Mouse (Mus musculus) skeletal muscle tissue, adult 2 months (tissue): ENCODE results near the gene Siae.

ENCODE experiments used
- DNase-seq: peaks from one replicate; pipeline ENCODE4 v3.0.0-alpha.2; 2012; ENCODE audit warnings: low read depth, low spot score

Siae gene

GRCm38 (mm10) chr9:37569231-37569835 lies 13.8 kb downstream of the Siae start:
- no peak for DNase-seq

- no peak for DNase-seq
Measured at GRCm38 (mm10) chr9:37572204-37572876, 16.8 kb downstream of the Siae start.

DNA sequence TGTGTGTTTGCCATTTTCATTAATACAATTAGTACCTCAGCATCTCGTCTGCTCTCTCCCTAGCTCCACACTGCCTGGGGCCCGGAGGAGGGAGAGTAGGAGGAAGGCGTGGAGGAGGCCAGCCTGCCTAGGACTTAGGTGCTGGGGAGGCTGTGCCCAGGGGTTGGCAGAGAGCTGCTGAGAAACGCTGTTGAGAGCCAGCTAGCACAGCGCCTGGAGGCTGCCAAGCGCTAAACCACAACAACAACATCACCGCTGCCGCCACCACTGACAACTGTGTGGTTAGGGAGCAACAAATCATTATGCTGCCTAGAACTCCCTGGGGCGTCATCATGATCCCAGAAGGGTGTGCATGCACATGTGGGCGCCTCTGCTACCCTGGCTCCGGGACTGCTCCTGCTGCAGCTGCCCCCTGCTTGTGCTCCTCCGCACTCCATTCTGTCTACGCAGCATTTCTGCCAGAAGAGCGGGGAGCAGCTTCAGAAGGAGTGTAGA lies 21.0 kb downstream of the Siae start:
- DNase-seq, result peak; percentile 7

DNA sequence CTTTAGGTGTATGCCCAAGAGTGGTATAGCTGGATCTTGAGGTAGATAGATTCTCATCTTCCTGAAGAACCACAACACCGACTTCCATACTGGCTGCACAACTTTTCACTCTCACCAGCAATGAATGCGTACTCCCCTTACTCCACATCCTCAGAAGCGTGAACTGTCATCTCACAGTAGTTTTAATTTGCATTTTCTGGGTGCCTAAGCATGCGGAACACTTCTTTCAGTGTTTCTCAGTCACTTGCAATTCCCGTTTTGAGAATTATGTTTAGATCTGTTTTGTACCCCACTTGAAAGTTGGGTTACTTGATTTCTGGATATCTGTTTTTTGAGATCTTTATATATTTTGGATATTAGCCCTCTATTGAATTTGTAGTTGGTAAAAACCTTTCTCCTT lies 28.1 kb downstream of the Siae start:
- DNase-seq, result no peak

- DNase-seq, result no peak
Measured at GRCm38 (mm10) chr9:37586718-37587117, 31.2 kb downstream of the Siae start.

- DNase-seq, result no peak
Measured at GRCm38 (mm10) chr9:37590381-37590780, 34.9 kb downstream of the Siae start.

DNA sequence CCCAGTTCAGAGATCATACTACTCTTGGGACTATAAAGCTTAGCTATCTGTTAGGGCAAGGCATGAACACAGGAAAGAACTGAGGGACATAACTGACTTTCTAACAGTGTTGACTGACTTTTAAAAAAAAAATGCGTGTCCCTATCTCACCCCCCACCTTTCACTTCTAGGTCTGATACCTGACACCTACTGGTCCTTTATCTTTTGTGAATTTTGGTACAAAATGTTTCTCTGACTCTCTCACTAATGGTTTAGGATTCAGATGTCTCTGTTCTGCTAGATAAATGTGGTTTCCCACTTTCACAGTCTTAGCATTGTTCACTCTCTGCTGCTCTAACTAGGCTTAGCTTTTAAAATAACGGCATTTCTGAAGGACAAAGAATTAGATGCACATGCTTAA lies 36.5 kb downstream of the Siae start:
- no peak for DNase-seq

DNA sequence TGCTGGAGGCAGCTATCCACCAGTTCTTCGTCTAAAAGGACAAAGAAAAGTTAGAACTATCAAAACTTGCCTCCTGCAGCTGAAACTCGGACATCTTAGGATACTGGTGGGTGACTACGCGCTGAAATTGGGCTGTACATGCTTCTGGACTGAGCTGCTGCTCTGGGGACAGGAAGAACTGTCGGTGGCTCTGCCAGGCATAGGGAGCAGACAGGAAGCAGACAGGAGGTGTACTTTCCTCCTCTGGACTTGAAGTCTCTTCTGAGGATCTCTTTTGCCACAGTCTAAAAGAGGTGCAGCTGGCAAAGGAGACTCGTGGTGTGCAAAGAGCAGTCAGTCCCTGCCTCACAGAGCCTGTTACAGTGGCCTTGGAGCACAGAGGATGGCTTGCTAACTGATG lies 37.1 kb downstream of the Siae start:
- DNase-seq, result no peak

DNA sequence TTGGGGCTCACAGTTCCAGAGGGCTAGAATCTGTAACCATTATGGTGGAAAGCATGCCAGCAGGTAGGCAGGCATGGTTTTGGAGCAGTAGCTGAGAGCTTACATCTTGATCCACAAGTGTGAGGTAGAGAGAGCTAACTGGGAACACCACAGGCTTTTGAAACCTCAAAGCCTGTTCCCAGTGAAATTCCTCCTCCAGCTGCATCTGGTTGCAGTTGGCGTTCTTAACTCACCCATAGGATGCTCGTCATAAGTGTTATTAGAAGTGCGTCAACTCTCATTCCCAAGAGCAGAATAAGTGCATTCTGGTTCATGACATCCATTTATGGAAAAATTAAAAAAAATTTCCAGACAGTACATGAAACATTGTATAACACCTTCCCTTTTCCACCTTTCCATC lies 38.2 kb downstream of the Siae start:
- DNase-seq, result no peak

DNA sequence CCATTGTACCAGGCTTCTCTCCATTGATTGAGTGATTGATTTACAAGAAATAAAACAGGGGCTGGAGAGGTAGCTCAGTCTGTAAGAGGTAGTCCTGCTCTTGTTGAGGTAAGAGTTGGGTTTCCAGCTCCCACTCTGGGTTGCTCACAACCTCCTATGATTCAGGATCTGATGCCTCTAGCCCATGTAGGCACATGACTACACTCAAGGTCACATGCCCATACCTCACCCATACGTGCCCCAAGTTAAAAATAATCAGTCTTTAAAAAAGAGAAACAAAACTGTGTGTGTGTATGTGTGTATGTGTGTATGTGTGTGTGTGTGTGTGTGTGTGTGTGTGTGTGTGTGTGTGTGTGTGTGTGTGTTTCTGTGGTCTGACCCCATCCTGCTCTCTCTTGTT lies 40.1 kb downstream of the Siae start:
- no peak for DNase-seq

DNA sequence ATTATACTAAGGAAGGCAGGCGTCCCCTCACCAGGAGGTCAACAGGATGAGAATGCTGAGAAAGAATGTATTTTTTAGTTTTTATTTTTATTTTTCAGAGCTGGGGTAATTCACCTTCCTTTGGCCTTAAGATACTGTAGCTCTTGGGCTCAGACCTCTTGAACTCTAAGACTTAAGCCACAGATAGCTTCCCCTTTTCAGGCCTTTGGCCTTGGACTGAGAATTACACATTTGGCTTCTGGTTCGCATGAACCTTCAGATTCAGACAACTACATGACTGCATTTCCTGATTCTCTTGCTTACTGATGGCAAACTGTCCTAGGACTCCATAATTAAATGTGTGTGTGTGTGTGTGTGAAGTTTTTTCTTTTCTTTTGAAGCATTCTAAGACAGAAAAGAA lies 43.1 kb downstream of the Siae start:
- DNase-seq, result no peak

DNA sequence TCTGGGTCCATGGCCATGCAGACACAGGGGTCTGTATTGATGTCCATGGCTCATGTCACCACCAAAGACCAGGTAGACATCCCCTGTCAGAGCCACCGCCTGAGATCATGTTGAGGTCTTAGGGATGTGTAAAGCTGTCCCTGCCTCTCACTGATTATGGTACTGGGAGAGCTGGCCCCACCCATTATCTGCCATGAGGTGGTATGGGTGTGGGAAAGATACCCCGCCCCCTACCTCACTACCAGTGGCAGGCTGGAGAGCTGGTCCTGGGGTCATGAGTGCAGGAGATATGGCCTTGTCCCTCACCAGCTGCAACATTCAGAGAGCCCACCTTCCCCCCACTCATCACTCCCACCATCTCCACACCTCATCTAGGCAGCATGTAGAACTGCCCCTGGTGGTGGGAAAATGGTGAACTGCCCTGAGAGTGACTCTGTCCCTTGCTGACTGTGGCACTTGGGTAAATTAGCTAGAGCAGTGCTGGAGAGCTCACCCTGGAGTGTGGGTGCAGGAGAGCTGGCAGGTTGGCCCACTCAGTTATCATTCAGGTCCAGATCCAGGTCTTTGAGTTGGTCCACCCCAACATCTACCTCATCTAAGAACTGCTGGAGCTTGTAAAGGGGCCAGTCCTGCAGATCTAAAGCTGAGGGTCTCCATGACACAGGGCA lies 45.2 kb downstream of the Siae start:
- DNase-seq, result no peak

GRCm38 (mm10) chr9:37605089-37605488 lies 49.6 kb downstream of the Siae start:
- DNase-seq, result no peak

DNA sequence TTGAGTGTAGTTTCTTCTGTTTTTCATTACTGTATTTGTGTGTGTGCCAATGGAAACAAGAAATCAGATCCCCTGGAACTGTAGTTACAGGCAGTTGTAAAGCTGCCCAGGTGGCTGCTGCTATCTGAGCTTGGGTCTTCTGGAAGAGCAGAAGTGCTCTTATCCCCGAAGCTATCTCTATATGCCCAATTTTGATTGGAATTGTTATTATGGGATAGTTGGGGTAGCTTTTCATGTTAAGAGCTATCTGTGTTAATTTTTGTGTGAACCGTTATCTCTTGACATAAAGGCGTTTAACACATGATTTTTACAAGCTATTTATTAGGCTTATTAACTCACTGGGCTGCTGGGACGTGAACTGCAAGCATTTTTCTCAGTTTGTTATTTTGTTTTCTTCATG lies 54.1 kb downstream of the Siae start:
- no peak for DNase-seq

DNA sequence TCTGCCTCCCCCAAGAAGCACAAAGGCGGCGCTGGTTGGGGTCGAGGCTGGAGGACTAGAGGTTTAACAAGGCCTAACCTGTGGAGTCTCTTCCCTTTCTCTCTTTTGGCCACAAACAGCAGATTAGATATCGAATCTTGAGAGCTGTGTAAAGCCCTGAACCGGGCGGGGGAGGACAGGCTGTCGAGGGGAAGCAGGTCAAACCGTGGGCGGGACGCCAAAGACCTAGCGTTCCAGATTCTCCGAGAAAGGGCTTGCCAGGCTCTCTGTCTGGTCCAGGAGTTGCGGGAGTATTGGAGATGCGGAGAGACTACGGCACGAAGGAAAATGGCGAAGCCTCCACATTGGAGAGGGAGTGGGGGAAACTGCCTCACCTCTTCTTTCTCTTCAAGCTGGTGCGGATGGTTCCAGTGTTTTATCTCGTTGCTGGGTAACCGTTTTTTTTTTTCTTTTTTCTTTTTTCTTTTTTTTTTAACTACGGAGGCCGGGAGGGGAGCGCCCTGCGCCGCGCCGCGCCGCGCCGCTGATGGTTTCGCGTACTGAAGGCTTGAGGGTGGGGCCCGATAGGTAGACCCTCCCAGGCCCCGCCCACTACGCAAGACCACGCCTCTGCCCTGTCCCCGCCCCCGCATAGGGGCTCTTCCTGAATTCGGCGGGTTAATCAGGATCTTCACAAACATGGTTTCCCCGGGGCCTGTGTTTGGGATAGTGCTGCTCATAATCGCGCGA lies 57.8 kb downstream of the Siae start, which contains the start of gene Spa17:
Gene Spa17, minus strand, starts transcription at position 541 of the 729 bp plus-strand sequence.
- peak; percentile 89 for DNase-seq

- no peak for DNase-seq
Measured at GRCm38 (mm10) chr9:37613911-37614280, 58.4 kb downstream of the Siae start.

GRCm38 (mm10) chr9:37614316-37614715 lies 58.8 kb downstream of the Siae start:
- DNase-seq, result no peak

DNA sequence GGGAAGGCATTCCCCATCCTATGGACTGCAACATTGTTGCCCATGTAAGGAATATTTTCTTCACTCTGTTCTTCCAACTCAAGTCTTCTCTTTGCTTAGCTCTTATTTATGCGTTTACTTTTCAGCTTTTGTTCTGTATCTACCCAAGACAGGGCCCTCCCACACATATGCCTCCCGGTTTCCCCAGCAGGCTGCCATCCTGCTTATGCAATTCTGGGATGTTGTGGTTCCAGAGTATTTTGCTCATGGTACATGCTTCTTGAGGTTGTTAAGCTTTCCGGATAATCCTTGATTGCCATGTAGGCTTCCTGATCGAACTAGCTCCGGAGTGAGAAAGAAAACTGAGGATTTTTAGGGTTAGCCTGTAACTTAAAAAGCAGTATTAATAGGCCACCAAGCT lies 59.7 kb downstream of the Siae start:
- DNase-seq, result no peak

DNA sequence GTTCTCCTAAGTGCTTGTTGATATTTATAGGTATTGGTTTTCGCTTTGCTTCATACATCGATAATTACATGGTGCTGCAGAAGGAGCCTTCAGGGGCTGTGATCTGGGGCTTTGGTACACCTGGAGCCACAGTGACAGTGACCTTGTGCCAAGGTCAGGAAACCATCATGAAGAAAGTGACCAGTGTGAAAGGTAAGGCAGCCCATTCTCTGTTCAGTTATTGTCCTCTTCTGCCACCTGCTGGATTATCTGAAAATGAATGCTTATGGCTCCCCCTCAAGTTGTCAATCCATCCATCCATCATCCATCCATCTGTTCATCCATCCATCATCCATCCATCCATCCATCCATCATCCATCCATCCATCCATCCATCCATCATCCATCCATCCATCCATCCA lies 61.3 kb downstream of the Siae start:
- DNase-seq, result peak; percentile 18

DNA sequence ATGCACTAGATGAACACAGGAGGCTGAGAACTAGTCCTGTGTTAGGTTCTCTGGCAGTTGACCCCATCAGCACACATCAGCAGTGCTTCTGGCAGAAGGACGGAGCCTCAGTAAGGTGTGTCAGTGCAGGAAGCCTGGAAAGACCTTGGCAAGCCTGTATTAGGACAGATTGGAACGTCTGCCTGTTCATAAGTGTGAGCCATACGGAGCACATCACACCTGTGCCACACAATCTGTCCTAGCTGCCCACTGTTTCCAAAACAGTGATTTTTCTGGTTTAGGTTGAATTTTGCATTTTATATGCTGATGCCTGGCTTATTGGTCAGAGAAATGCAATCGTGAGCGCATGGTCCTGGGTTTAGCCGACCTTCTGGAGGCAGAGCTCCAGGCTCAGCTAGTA lies 65.8 kb downstream of the Siae start:
- DNase-seq, result no peak

DNA sequence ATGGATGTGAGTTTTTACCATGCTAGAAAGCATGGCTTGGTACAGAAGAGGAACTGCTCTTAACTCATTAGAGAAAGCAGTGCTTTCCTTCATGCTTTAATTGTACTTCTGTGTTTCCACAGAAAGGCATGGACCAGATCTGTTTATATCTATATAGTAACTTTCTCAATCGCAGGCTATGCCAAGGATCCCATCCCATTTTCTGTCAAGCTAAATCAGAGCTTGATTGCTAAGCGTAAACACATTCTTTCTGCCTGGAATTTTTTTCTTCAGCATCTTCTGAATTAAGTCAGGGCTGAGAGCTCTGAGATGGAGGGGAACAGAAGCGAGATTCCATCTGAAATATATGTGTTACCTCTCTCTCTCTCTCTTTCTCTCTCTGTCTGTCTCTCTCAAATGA lies 68.5 kb downstream of the Siae start:
- DNase-seq, result no peak

GRCm38 (mm10) chr9:37624502-37624901 lies 69.0 kb downstream of the Siae start:
- DNase-seq, result no peak
